Mouse (Mus musculus): ENCODE data around the gene Gm10065. TPM values are rescaled to one million over a fixed set of nuclear protein-coding genes. Genes with fewer than 3 reads are reported as not detected.

The Gm10065 gene
- polyA plus RNA-seq, 1 experiment from 2014 or later = not detected

GRCm38 (mm10) chr13:21441207-21441572 lies 38.1 kb downstream of the Gm10065 start:
- H3K27ac ChIP-seq (ENCODE audit: low read length) = peak overlapping the region; percentile 88
- H3K9me3 ChIP-seq (ENCODE audit: low read length) = no peaks in the 10 kb centered on the region
- H3K36me3 ChIP-seq (ENCODE audit: insufficient read depth, low read length) = peaks cover 28% of the 10 kb centered on the region
- H3K4me3 ChIP-seq (ENCODE audit: low read length) = peak overlapping the region; percentile 63
- H3K9ac ChIP-seq (replicated peaks; ENCODE audit: low read length) = peak overlapping the region; percentile 82
- peak; percentile 44; the same call in 1 of the 2 replicates for ATAC-seq (ENCODE audit: low FRiP score, low TSS enrichment)
- 16% methylated on average over 10 of the region's 10 CpGs for WGBS
- peak overlapping the region; percentile 61 for H3K4me2 ChIP-seq (replicated peaks; ENCODE audit: low read depth, low read length)
- H3K27me3 ChIP-seq (ENCODE audit: insufficient read depth, low read length) = no peaks in the 10 kb centered on the region
- H3K4me1 ChIP-seq (ENCODE audit: insufficient read depth, low read length) = peaks cover 4% of the 10 kb centered on the region; the same call in 1 of the 2 replicates

- Histone ChIP-seq H3K4me3 (ENCODE audit: low read length) (peak within 1 kb of the TSS; percentile 63), H3K27ac (ENCODE audit: low read length) (peak within 1 kb of the TSS; percentile 88)
- ATAC-seq (ENCODE audit: low FRiP score, low TSS enrichment) = peak; percentile 95
Measured at GRCm38 (mm10) chr13:21440503-21441206, 38.6 kb downstream of the Gm10065 start, which contains the start of gene Pgbd1. Pgbd1 (minus strand) TSS chr13:21441058.

GRCm38 (mm10) chr13:21435476-21435875 lies 43.8 kb downstream of the Gm10065 start:
- Histone ChIP-seq H3K9ac (replicated peaks; ENCODE audit: low read length) (no peak overlapping the region), H3K9me3 (ENCODE audit: low read length) (no peaks in the 10 kb centered on the region), H3K4me1 (ENCODE audit: insufficient read depth, low read length) (peaks cover 4% of the 10 kb centered on the region; the same call in 1 of the 2 replicates), H3K4me2 (replicated peaks; ENCODE audit: low read depth, low read length) (no peak overlapping the region), H3K27me3 (ENCODE audit: insufficient read depth, low read length) (no peaks in the 10 kb centered on the region), H3K27ac (ENCODE audit: low read length) (no peak overlapping the region), H3K36me3 (ENCODE audit: insufficient read depth, low read length) (no peaks in the 10 kb centered on the region), H3K4me3 (ENCODE audit: low read length) (no peak overlapping the region)
- WGBS = 78% methylated on average over 4 of the region's 4 CpGs
- ATAC-seq (ENCODE audit: low FRiP score, low TSS enrichment) = no peak

More at GRCm38 (mm10) chr13:21440503-21441206, 38.6 kb downstream of the Gm10065 start, which contains the start of gene Pgbd1:
- under 1% methylated on average over 32 of the region's 32 CpGs for WGBS
- Histone ChIP-seq H3K4me1 (ENCODE audit: insufficient read depth, low read length) (peaks cover 4% of the 10 kb centered on the region; the same call in 1 of the 2 replicates), H3K4me2 (replicated peaks; ENCODE audit: low read depth, low read length) (peak within 1 kb of the TSS; percentile 61), H3K36me3 (ENCODE audit: insufficient read depth, low read length) (peaks cover 24% of the 10 kb centered on the region), H3K9me3 (ENCODE audit: low read length) (no peaks in the 10 kb centered on the region), H3K9ac (replicated peaks; ENCODE audit: low read length) (peak within 1 kb of the TSS; percentile 82), H3K27me3 (ENCODE audit: insufficient read depth, low read length) (no peaks in the 10 kb centered on the region)

MicroRNAs within 50 kb of the gene (microRNA counts, 519-probe panel; counts per million panel counts)
- microRNA mmu-miR-1896 = 3,277 counts per million, percentile 76 among the panel's probes with 10 or more counts

Small RNAs within 50 kb of the gene (microRNA-seq; reads per million reads assigned to microRNA genes)
- gene Mir1896 = not detected

Other genes with a start within 250 kb of the Gm10065 start
- gene Gpx5, start 186.7 kb downstream of the Gm10065 start, polyA plus RNA-seq (2015; fragmentation: Nextera tagmentation; extraction: Ambion mirVana) = not detected in 2 replicates
- gene Gpx6, start 167.3 kb downstream of the Gm10065 start, polyA plus RNA-seq (2015; fragmentation: Nextera tagmentation; extraction: Ambion mirVana) = 10.7 and 11.8 TPM in 2 replicates
- gene Olfr1367, start 132.5 kb downstream of the Gm10065 start, polyA plus RNA-seq (2015; fragmentation: Nextera tagmentation; extraction: Ambion mirVana) = not detected in 2 replicates
- 12.9 and 13.9 TPM in 2 replicates for gene Zscan12, start 116.6 kb downstream of the Gm10065 start, polyA plus RNA-seq (2015; fragmentation: Nextera tagmentation; extraction: Ambion mirVana)
- gene Zkscan3, start 76.7 kb downstream of the Gm10065 start, polyA plus RNA-seq (2015; fragmentation: Nextera tagmentation; extraction: Ambion mirVana) = 88.0 and 91.8 TPM in 2 replicates
- gene Pgbd1, start 38.4 kb downstream of the Gm10065 start, polyA plus RNA-seq (2015; fragmentation: Nextera tagmentation; extraction: Ambion mirVana) = 3.8 and 4.7 TPM in 2 replicates
- 22.9 and 32.2 TPM in 2 replicates for gene Zscan26, start 25.7 kb downstream of the Gm10065 start, polyA plus RNA-seq (2015; fragmentation: Nextera tagmentation; extraction: Ambion mirVana)
- gene Nkapl, start 10.9 kb downstream of the Gm10065 start, polyA plus RNA-seq (2015; fragmentation: Nextera tagmentation; extraction: Ambion mirVana) = 1.9 and 2.3 TPM in 2 replicates
- gene Zkscan4, start 534 bp downstream of the Gm10065 start, polyA plus RNA-seq (2015; fragmentation: Nextera tagmentation; extraction: Ambion mirVana) = 4.5 TPM in 2 replicates
- 0.46 and 1.6 TPM in 2 replicates for gene AK157302, start 15.8 kb upstream of the Gm10065 start, polyA plus RNA-seq (2015; fragmentation: Nextera tagmentation; extraction: Ambion mirVana)
- 9.9 and 19.3 TPM in 2 replicates for gene Gm11273, start 22.0 kb upstream of the Gm10065 start, polyA plus RNA-seq (2015; fragmentation: Nextera tagmentation; extraction: Ambion mirVana)
- 6.8 and 7.0 TPM in 2 replicates for gene Zkscan8, start 51.7 kb upstream of the Gm10065 start, polyA plus RNA-seq (2015; fragmentation: Nextera tagmentation; extraction: Ambion mirVana)
- 0.16 and 0.17 TPM in 2 replicates for gene Olfr1366, start 63.4 kb upstream of the Gm10065 start, polyA plus RNA-seq (2015; fragmentation: Nextera tagmentation; extraction: Ambion mirVana)
- gene Olfr1535, start 80.5 kb upstream of the Gm10065 start, polyA plus RNA-seq (2015; fragmentation: Nextera tagmentation; extraction: Ambion mirVana) = not detected in 2 replicates
- gene Olfr1364, start 102.3 kb upstream of the Gm10065 start, polyA plus RNA-seq (2015; fragmentation: Nextera tagmentation; extraction: Ambion mirVana) = not detected in 2 replicates
- gene Olfr1362, start 134.6 kb upstream of the Gm10065 start, polyA plus RNA-seq (2015; fragmentation: Nextera tagmentation; extraction: Ambion mirVana) = not detected in 2 replicates
- not detected in 2 replicates for gene Olfr11, start 163.1 kb upstream of the Gm10065 start, polyA plus RNA-seq (2015; fragmentation: Nextera tagmentation; extraction: Ambion mirVana)
- gene Olfr1361, start 183.9 kb upstream of the Gm10065 start, polyA plus RNA-seq (2015; fragmentation: Nextera tagmentation; extraction: Ambion mirVana) = not detected in 2 replicates
- gene Olfr1360, start 198.0 kb upstream of the Gm10065 start, polyA plus RNA-seq (2015; fragmentation: Nextera tagmentation; extraction: Ambion mirVana) = not detected in 2 replicates
- gene Olfr1359, start 218.7 kb upstream of the Gm10065 start, polyA plus RNA-seq (2015; fragmentation: Nextera tagmentation; extraction: Ambion mirVana) = not detected in 2 replicates
- gene Hist1h2bl, start 236.7 kb upstream of the Gm10065 start, polyA plus RNA-seq (2015; fragmentation: Nextera tagmentation; extraction: Ambion mirVana) = 1.9 and 3.8 TPM in 2 replicates
- 13.5 and 20.3 TPM in 2 replicates for gene Hist1h2ai, start 237.0 kb upstream of the Gm10065 start, polyA plus RNA-seq (2015; fragmentation: Nextera tagmentation; extraction: Ambion mirVana)
- gene Hist1h3h, start 238.2 kb upstream of the Gm10065 start, polyA plus RNA-seq (2015; fragmentation: Nextera tagmentation; extraction: Ambion mirVana) = 6.2 and 12.4 TPM in 2 replicates
- gene Hist1h2bm, start 242.6 kb upstream of the Gm10065 start, polyA plus RNA-seq (2015; fragmentation: Nextera tagmentation; extraction: Ambion mirVana) = 4.3 and 4.4 TPM in 2 replicates

Measured in kidney, embryonic 16.5 days (tissue).